Mouse (Mus musculus) forebrain, embryonic 12.5 days (tissue): ENCODE results near the gene Fhdc1. TPM values are rescaled to one million over a fixed set of nuclear protein-coding genes. Genes with fewer than 3 reads are reported as not detected.

Experiments used
- ATAC-seq: fragments of 200-750 bp; cut with Nextera tagmentation; 2 replicates; pipeline ENCODE4 v1.8.0; 2017; ENCODE audit warnings: moderate TSS enrichment; ENCODE audit not compliant: low FRiP score
- H3K27ac ChIP-seq: fragments of 300-500 bp; sonication (generic); 2 replicates; pipeline ENCODE4 v1.5.1; 2016; ENCODE audit warnings: mild to moderate bottlenecking
- H3K27me3 ChIP-seq: fragments of 300-500 bp; sonication (generic); 2 replicates; pipeline ENCODE4 v1.6.1; 2016; ENCODE audit warnings: mild to moderate bottlenecking
- H3K36me3 ChIP-seq: fragments of 300-500 bp; sonication (generic); replicated peaks from 2 replicates; pipeline ENCODE4 v1.6.1; 2016; ENCODE audit warnings: mild to moderate bottlenecking
- H3K4me1 ChIP-seq: fragments of 300-500 bp; sonication (generic); 2 replicates; pipeline ENCODE4 v1.6.1; 2016
- H3K4me2 ChIP-seq: fragments of 300-500 bp; sonication (generic); 2 replicates; pipeline ENCODE4 v1.6.1; 2016; ENCODE audit warnings: mild to moderate bottlenecking, moderate library complexity
- H3K4me3 ChIP-seq: fragments of 300-500 bp; sonication (generic); replicated peaks from 2 replicates; pipeline ENCODE4 v1.5.1; 2016; ENCODE audit warnings: mild to moderate bottlenecking
- H3K9ac ChIP-seq: fragments of 300-500 bp; sonication (generic); 2 replicates; pipeline ENCODE4 v1.6.1; 2016; ENCODE audit warnings: mild to moderate bottlenecking
- H3K9me3 ChIP-seq: fragments of 300-500 bp; sonication (generic); 2 replicates; pipeline ENCODE4 v1.6.1; 2016
- whole genome bisulfite sequencing: fragments of 180-500 bp; shearing (Covaris S2); methylation state at CpG from one replicate; pipeline ENCODE4 v1.1.7; 2016; 5-methylcytosine and 5-hydroxymethylcytosine counted together
- polyA plus RNA-seq: library from polyadenylated mRNA; unstranded; fragments of >200 nt; fragmentation: Nextera tagmentation; extraction: Ambion mirVana; gene quantifications from 2 replicates; pipeline ENCODE4 v1.2.1, GENCODE M21; 2016

The Fhdc1 gene
- 3.5 and 3.6 TPM in 2 replicates for polyA plus RNA-seq

DNA sequence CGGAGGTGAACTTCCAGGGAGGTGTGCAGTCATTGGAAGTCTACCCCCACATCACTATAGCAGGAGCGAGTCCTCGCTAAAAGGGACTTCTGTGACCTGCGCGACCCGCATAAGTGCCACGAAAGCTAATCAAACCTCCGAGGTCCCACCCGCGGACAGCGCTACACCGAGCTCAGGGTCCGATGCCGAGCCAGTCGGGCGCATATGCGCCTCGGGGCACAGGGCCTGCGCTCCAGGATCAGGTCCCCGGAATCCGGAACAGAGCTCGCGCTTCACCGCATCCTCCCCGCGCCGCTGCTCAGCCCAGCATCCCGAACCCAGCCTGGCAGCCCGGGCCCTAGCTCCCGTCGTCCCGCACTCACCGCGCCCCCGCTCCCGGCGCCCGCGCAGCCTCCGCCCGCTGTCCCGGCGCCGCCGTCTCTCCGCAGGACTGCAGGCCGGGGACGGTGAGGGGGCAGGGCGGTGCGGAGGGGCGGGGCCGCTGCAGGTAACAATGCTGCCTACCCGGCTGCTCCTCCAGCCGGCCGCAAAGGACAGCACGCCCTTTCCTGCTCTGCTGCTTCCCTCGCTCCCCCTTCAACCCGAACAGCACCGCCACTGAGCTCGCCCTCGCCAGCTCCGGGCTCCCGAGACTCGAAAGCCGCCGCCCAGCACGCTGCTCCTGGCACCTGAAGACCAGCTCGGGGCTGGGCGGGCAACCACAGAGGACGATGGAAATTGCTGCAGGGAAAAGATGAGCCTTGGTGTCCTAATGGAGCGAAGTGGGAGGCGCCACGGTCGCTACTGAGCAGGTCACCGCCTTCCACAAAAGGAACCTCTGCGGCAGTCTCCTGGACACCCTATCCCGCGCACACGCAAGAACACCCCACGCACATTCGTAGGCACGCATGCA, at the start of gene Fhdc1:
TSS of gene Fhdc1 (minus strand) at position 424 of the 892 bp plus-strand sequence.
- WGBS, result under 1% methylated on average over 78 of the region's 82 CpGs
- peak within 1 kb of the TSS; percentile 55 for H3K4me3 ChIP-seq
- peaks cover 65% of the 10 kb centered on the region for H3K27me3 ChIP-seq
- peak; percentile 82 for ATAC-seq
- peak within 1 kb of the TSS; percentile 92 for H3K4me2 ChIP-seq
- H3K27ac ChIP-seq, result no peak within 1 kb of the TSS
- H3K9me3 ChIP-seq, result no peaks in the 10 kb centered on the region
- peak within 1 kb of the TSS; percentile 62 for H3K9ac ChIP-seq
- no peaks in the 10 kb centered on the region for H3K36me3 ChIP-seq
- peaks cover 29% of the 10 kb centered on the region for H3K4me1 ChIP-seq

DNA sequence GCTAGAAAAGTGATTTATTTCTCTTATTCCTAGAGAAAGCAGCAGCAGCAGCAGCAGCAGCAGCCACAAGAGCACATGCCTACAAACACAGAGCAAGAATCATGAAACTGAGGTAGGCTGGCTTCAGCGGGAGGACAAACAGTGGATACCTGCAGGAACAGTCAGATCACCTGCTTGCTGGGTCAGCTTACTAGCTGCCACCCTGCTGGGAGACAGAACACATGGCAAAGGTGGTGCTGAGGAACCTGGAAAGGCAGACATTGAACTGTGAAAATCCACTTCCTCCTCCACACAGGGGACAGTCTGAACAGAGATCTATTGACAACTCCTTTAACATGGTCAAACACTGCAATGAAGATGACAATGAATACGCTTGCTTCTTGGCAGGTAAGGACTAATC, 48.8 kb upstream of the Fhdc1 start:
- Histone ChIP-seq H3K36me3 (no peaks in the 10 kb centered on the region), H3K9ac (no peak overlapping the region), H3K27me3 (no peaks in the 10 kb centered on the region), H3K4me3 (no peak overlapping the region), H3K4me1 (no peaks in the 10 kb centered on the region), H3K27ac (no peak overlapping the region), H3K9me3 (no peaks in the 10 kb centered on the region), H3K4me2 (no peak overlapping the region)
- ATAC-seq, result no peak
- WGBS, result 89% methylated on average over 2 of the region's 2 CpGs

DNA sequence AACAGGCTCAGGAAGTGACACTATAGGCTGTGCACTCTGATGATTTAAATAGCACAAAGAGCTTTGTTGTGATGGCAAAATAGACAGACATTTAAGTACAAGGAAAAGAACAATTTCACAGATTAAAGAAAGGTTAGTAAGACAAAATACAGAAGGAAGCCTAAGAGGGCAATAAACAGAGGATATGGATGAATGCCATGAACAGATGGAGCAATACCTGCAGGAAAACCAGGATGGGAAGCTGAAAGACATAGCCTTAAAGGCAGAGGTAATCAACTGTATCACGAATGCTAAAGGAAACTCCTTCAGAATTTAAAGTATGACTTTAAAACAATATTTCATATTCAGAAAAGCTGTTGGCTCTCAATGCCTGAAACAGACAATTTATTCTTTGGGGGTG, 44.7 kb upstream of the Fhdc1 start:
- Histone ChIP-seq H3K4me1 (no peaks in the 10 kb centered on the region), H3K9me3 (no peaks in the 10 kb centered on the region), H3K4me2 (no peak overlapping the region), H3K36me3 (no peaks in the 10 kb centered on the region), H3K27me3 (no peaks in the 10 kb centered on the region), H3K27ac (no peak overlapping the region), H3K9ac (no peak overlapping the region), H3K4me3 (no peak overlapping the region)
- WGBS, result 90% methylated on average over 1 of the region's 1 CpGs
- no peak for ATAC-seq

DNA sequence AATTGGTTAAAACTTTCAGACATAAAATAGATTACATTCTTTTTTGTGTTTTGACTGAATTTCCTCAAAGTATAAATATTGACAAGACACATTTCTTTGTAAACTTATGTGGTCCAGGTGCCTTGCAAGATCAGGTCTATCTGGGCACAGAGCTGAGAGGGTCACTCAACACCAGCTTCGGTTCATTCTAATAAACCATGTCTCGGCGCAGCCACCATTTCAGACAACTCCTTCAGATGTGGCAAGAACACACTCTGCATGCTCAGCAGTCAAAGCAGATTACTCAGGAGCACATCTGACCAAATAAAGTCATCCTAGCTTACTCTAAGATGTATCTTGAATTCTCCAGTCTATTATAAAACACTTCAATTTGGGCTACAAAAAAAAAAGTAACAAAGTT, 35.9 kb upstream of the Fhdc1 start:
- no peak overlapping the region for H3K9ac ChIP-seq
- no peaks in the 10 kb centered on the region for H3K27me3 ChIP-seq
- 0 out of 2 replicates have a peak, but pooled peaks cover 3% of the 10 kb centered on the region for H3K4me1 ChIP-seq
- WGBS, result 95% methylated on average over 3 of the region's 3 CpGs
- no peak overlapping the region for H3K4me2 ChIP-seq
- no peak overlapping the region for H3K4me3 ChIP-seq
- H3K9me3 ChIP-seq, result no peaks in the 10 kb centered on the region
- H3K27ac ChIP-seq, result no peak overlapping the region
- peaks cover 4% of the 10 kb centered on the region; the same call in 1 of the 2 replicates for H3K36me3 ChIP-seq
- ATAC-seq, result no peak

DNA sequence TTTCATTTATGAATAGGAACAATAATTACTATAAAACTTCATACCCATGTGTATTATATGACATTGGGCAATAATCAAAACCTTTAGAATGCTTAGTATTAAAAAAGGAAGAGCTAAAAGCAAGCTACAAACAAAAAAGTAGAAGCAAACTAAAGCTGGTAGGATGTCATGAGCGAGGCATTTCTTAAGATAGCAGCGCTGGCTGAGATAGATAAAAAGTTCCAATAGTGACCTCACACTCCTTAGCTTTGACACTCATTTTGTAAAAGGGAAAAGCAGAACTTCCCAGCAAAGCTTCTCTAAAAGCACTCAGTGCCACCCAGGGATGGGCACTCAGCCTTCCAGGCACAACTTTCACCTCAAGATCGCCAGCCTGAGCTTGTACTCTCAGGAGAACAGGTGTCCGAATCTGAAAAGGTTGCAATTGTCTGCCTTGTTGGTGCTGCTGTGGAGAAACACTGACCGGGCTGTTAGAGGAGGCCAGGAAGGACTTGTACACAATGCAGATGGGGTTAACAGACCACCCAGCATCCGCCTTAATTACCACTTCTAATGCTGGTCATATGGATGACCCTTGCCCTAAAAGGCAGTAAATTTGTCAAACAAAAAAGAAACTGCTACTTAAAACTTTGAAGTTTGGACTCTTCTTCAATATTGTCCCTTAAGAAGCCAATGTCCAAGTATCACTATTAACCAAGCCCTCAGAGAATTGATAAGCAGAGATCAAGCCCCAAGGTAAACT, 32.7 kb upstream of the Fhdc1 start:
- H3K27ac ChIP-seq, result no peak overlapping the region
- H3K9me3 ChIP-seq, result no peaks in the 10 kb centered on the region
- H3K27me3 ChIP-seq, result no peaks in the 10 kb centered on the region
- no peak overlapping the region for H3K4me2 ChIP-seq
- H3K36me3 ChIP-seq, result no peaks in the 10 kb centered on the region
- no peak overlapping the region for H3K4me3 ChIP-seq
- 70% methylated on average over 6 of the region's 6 CpGs for WGBS
- no peak overlapping the region for H3K9ac ChIP-seq
- no peak for ATAC-seq
- H3K4me1 ChIP-seq, result 0 out of 2 replicates have a peak, but pooled peaks cover 3% of the 10 kb centered on the region

DNA sequence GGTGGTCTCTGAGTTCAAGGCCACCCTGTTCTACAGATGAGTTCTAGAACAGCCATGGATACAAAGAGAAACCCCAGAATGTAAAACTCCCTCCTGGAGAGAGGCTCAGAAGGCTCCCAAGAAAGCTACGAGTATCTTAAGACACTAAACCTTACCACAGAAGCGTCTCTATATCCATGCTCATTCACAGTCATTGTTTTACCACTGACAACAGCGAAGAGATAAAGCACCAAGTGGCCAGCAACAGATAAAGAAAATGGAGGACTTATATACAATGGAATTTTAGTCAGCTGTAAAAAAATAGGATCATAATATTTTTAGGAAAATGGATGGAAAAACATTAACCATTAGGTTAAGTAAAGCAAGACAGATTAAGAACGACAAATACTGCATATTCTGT, 25.0 kb upstream of the Fhdc1 start:
- H3K4me2 ChIP-seq, result no peak overlapping the region
- no peak overlapping the region for H3K27ac ChIP-seq
- ATAC-seq, result no peak
- 0 out of 2 replicates have a peak, but pooled peaks cover 4% of the 10 kb centered on the region for H3K36me3 ChIP-seq
- H3K27me3 ChIP-seq, result no peaks in the 10 kb centered on the region
- no peaks in the 10 kb centered on the region for H3K9me3 ChIP-seq
- H3K4me3 ChIP-seq, result no peak overlapping the region
- H3K9ac ChIP-seq, result no peak overlapping the region
- H3K4me1 ChIP-seq, result peaks cover 12% of the 10 kb centered on the region
- 87% methylated on average over 4 of the region's 4 CpGs for WGBS

DNA sequence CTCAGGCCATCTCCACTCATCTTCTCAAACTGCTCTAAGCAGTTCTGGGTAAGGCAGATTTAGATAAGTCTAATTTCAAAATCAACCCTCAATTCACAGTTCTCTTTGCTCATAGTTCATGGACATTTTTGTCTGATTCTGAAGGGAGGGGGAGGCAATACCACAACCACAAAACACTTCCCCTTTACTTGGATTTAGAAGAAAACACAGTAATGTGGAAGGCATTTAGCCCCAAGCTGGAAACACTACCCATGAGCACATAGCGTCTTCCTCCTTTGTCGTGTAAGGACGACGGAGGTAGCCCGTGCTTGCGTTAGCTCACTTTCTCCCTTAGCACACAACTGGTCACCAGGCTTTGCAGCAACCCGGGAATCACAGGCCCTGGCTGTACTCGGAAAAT, 24.1 kb upstream of the Fhdc1 start:
- Histone ChIP-seq H3K9me3 (no peaks in the 10 kb centered on the region), H3K36me3 (0 out of 2 replicates have a peak, but pooled peaks cover 4% of the 10 kb centered on the region), H3K27ac (no peak overlapping the region), H3K4me3 (no peak overlapping the region), H3K4me1 (peaks cover 12% of the 10 kb centered on the region), H3K27me3 (no peaks in the 10 kb centered on the region), H3K4me2 (no peak overlapping the region), H3K9ac (no peak overlapping the region)
- no peak for ATAC-seq
- WGBS, result 92% methylated on average over 8 of the region's 8 CpGs

DNA sequence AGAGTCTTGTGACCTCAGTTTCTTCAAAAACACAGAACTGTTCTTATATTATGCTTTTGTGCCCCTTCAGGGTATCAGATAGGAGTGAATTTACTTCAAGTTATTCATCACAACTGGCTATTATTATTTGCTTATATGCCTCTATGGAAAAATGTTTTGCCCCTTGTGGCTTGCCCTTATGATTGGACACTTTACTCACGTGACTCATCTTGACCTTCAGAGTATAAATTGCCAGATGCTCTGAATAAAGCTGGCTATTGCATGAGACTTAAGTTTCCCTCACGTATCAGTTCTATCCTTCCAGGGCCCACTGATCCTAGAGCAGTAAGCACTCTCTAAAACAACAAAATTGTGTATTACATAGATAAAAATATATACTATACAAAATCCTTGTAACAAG, 21.9 kb upstream of the Fhdc1 start:
- no peak for ATAC-seq
- Histone ChIP-seq H3K4me2 (no peak overlapping the region), H3K27me3 (no peaks in the 10 kb centered on the region), H3K27ac (no peak overlapping the region), H3K36me3 (0 out of 2 replicates have a peak, but pooled peaks cover 4% of the 10 kb centered on the region), H3K4me1 (peaks cover 12% of the 10 kb centered on the region), H3K9me3 (no peaks in the 10 kb centered on the region), H3K9ac (no peak overlapping the region), H3K4me3 (no peak overlapping the region)
- WGBS, result 82% methylated on average over 2 of the region's 2 CpGs

DNA sequence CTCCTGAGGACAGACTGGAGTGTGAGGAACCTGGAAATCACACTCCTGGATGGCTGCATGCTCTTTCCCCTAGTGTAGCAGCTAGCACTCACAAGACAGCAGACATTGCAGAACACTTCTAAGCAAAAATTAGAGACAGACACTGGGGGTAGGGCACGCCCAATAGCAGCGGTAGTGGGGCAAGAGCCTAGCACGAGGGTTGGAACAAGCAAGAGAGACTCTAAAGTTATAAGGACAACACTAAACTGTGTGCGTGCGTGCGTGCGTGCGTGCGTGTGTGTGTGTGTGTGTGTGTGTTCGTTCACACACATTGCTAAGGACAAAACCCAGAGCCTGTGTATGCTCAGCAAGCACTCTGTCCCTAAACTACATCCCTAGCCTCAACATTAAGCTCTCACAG, 20.3 kb upstream of the Fhdc1 start:
- Histone ChIP-seq H3K27me3 (no peaks in the 10 kb centered on the region), H3K4me1 (peaks cover 12% of the 10 kb centered on the region), H3K36me3 (0 out of 2 replicates have a peak, but pooled peaks cover 4% of the 10 kb centered on the region), H3K9me3 (no peaks in the 10 kb centered on the region), H3K9ac (no peak overlapping the region), H3K4me3 (no peak overlapping the region), H3K27ac (no peak overlapping the region), H3K4me2 (no peak overlapping the region)
- ATAC-seq, result no peak
- 82% methylated on average over 10 of the region's 10 CpGs for WGBS

DNA sequence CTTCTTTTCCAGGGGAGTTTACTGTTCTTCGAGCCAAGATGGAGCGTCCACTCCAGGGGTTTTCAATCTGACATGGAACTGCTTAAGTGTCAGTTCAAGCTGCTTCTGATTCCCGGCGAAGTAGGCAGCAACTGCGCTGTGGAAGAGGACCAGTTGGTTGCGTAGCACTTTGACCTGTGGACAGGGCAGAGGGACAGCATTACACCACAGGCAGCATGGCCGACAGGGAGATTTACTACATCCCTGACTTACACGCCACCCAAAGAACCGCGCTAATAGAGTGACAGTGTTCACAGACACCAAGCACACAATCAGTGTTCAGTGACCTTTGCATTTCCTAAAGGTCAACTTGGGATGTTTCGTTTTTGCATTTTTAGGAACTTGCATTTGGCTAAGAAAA, 17.5 kb upstream of the Fhdc1 start:
- Histone ChIP-seq H3K27me3 (no peaks in the 10 kb centered on the region), H3K36me3 (0 out of 2 replicates have a peak, but pooled peaks cover 3% of the 10 kb centered on the region), H3K4me1 (peaks cover 12% of the 10 kb centered on the region), H3K4me3 (no peak overlapping the region), H3K4me2 (no peak overlapping the region), H3K9me3 (no peaks in the 10 kb centered on the region), H3K27ac (no peak overlapping the region), H3K9ac (no peak overlapping the region)
- 85% methylated on average over 11 of the region's 11 CpGs for WGBS
- ATAC-seq, result no peak

DNA sequence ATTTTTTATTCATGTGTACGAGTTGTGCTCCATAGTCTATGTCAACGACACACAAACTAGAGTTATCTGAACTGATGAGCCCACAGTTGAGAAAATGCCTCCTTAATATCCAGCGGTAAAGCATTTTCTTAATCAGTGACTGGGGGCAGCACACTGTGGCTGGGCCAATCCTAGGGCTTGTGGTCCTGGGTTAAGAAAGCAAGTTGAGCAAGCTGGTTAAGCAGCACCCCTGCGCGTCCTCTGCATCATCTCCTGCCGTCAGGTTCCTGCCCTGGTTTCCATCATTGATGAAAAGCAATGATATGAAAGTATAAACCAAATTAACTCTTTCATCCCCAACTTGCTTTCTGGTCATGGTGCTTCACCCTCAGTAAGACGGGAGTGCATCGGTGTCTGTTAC, 12.4 kb upstream of the Fhdc1 start:
- no peak overlapping the region for H3K4me2 ChIP-seq
- no peak overlapping the region for H3K27ac ChIP-seq
- 95% methylated on average over 8 of the region's 8 CpGs for WGBS
- no peak overlapping the region for H3K4me3 ChIP-seq
- no peaks in the 10 kb centered on the region for H3K27me3 ChIP-seq
- 0 out of 2 replicates have a peak, but pooled peaks cover 5% of the 10 kb centered on the region for H3K36me3 ChIP-seq
- ATAC-seq, result no peak
- no peaks in the 10 kb centered on the region for H3K9me3 ChIP-seq
- peaks cover 13% of the 10 kb centered on the region for H3K4me1 ChIP-seq
- no peak overlapping the region for H3K9ac ChIP-seq

DNA sequence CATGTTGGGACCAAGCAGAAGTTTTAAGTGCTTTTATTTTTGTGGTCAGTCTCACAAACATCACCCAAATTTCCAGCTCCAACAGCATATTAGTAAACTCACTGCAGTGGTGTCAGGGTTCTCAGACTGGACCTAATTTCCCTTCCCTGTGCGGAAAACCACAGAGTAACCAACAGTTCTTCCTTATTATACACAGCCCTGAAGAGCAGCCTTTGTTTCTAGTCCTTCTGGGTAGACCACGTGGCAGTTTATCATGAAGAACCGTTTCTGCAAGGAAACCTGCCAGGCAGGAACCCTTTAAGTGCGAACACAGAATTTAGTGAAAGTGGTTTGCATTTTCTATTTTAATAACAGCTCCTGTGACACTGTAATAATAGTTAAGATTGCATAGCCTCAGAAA, 11.9 kb upstream of the Fhdc1 start:
- Histone ChIP-seq H3K27me3 (no peaks in the 10 kb centered on the region), H3K36me3 (0 out of 2 replicates have a peak, but pooled peaks cover 5% of the 10 kb centered on the region), H3K27ac (no peak overlapping the region), H3K4me1 (peaks cover 13% of the 10 kb centered on the region), H3K9ac (no peak overlapping the region), H3K4me2 (no peak overlapping the region), H3K9me3 (no peaks in the 10 kb centered on the region), H3K4me3 (no peak overlapping the region)
- ATAC-seq, result no peak
- WGBS, result 85% methylated on average over 4 of the region's 4 CpGs
